Mouse (Mus musculus) heart, postnatal 0 days (tissue): Measurements from ENCODE around the gene 4930452B06Rik.

Source experiments
- CTCF ChIP-seq: IDR thresholded peaks from 2 replicates; pipeline ENCODE4 v1.5.1; 2016; ENCODE audit warnings: antibody characterized with exemption, control low read depth, low read depth
- EP300 ChIP-seq: IDR thresholded peaks from 2 replicates; pipeline ENCODE4 v1.6.1; 2016; ENCODE audit warnings: antibody characterized with exemption, low read depth

GRCm38 (mm10) chr14:8510288-8510959 is 155.6 kb downstream of the 4930452B06Rik start:
- TF ChIP-seq CTCF (no peak), EP300 (no peak)
